Mouse (Mus musculus): ENCODE data around the gene Stk31.

DNA sequence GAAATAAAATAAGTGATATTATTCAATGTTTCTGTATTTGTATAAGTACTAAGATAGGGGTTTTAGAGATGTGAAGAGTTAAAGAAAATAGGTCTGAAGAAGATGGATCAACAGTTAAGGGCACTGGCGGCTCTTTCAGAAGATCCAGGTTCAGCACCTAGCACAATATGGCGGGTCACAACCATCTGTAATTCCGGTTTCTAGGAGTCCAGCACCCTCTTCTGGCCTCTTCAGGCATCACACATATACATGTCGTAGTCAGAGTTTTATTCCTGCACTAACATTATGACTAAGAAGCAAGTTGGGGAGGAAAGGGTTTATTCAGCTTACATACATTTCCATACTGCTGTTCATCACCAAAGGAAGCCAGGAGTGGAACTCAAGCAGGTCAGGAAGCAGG, 40.2 kb upstream of the Stk31 start:
- TF ChIP-seq CTCF (IDR thresholded peaks at IDR 0.05; ENCODE audit: low read depth, low read length) (peak; percentile 8; the same call in 1 of the 2 replicates), TAL1 (conservative IDR thresholded peaks at IDR 0.05; ENCODE audit: low read depth, low read length) (no peak), GATA1 (IDR thresholded peaks at IDR 0.05; ENCODE audit: borderline replicate concordance, low read length) (no peak), POLR2AphosphoS5 (IDR thresholded peaks at IDR 0.05; ENCODE audit: insufficient replicate concordance, low read depth, low read length) (no peak), GATA2 (IDR thresholded peaks at IDR 0.05; ENCODE audit: borderline replicate concordance, low read depth, low read length) (no peak)
